Mouse (Mus musculus): ENCODE results near the gene Btbd16.

Btbd16 gene

GRCm38 (mm10) chr7:130770707-130771106, 3.2 kb upstream of the Btbd16 start:
- DNase-seq, result peak; percentile 77 to 86

DNA sequence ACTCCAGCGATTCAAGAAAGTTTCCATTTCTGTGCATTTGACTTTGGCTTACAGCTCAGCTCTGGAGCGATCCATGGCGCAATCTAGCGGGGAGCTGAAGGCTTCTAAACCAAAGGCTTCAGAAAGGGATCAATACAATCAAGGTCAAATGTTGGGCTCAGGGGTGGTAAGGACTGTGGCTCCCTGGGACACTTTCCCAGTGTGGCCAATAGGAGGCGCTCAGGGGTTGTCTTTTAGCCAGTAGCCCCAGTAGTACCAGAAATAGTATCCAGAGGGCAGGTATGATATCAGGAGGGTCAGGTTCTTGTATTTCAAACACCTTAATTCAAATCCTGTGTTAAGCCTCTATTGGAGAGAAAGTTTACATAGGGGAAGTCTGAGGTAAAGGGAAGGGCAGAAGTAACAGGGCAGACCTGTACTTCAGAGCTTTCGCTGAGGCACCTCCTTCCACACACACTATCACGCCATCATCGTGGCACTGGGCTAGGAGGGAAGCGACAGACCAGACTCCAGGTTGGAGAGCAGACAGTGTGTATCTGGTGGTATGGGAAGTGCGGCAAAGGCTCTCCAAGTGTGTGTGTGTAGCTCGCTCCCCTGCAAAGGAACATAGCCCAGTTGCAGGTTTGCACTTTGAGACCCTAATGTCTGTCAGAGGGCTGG, 568 bp upstream of the Btbd16 start:
- peak; percentile 34 to 50 for DNase-seq

DNA sequence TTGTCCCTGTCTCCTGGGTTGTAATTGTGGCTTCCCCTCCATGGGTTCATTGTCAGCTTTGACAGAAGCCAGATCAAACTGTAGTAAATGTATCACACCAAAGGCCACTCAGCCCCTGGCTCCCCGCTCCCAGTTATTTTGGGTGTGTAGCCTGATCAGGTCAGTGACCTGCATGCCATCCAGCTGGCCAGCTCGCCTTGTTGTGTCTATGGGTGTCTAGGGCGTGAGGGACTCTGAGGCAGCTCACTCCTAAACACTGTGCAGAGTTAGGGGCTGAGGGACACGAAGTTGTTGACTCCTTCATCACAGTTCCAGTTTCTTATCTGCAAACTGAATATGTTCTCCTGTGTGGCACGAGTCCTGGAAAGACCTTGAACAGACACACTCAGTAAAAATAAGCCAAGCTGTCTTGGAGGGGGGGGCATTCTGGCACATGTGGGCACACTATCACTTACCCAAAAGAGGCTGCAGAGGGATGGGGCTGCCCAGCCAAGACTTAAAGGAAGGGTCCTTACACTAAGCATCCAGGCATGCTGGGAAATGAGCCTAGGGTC, 7.1 kb downstream of the Btbd16 start:
- DNase-seq, result no peak

GRCm38 (mm10) chr7:130782501-130783050, 8.7 kb downstream of the Btbd16 start:
- DNase-seq, result no peak

DNA sequence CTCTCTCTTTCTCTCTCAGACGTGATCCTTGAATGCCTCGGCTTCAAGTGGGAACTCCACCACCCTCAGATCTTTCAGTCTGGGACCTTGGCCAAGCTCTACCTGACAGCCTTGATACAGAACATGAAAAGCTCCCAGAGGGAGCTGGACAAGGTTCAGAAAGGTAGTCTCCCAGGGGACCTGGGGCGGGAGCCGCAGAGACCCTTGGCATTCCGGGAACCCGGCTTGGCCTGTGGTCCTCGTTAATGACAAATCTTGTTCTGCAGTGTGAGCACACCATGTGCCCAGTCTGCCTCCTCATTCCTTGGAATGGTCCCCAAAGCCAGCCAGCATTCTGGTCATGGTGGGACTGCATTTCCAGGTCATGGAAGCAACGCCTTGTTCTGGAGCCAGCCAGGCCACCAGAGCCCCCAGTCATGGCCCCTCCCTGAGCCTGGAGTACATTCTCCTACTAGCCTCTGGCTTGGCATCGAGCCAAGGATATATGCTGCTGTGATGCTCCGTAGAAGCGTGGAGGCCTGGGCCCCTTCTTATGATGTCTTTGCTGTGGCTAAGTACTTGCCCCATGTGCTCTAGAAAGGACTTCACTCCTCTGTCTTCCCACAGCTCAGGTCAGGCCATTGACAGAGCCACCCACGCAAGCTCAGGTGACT, 12.2 kb downstream of the Btbd16 start:
- DNase-seq, result peak; percentile 85 to 86

- no peak for DNase-seq
Observed at GRCm38 (mm10) chr7:130786708-130787107, 12.8 kb downstream of the Btbd16 start.

- DNase-seq, result no peak
Observed at GRCm38 (mm10) chr7:130787537-130787936, 13.7 kb downstream of the Btbd16 start.

- DNase-seq, result no peak
Observed at GRCm38 (mm10) chr7:130788950-130789349, 15.1 kb downstream of the Btbd16 start.

- no peak for DNase-seq
Observed at GRCm38 (mm10) chr7:130789456-130789855, 15.6 kb downstream of the Btbd16 start.

DNA sequence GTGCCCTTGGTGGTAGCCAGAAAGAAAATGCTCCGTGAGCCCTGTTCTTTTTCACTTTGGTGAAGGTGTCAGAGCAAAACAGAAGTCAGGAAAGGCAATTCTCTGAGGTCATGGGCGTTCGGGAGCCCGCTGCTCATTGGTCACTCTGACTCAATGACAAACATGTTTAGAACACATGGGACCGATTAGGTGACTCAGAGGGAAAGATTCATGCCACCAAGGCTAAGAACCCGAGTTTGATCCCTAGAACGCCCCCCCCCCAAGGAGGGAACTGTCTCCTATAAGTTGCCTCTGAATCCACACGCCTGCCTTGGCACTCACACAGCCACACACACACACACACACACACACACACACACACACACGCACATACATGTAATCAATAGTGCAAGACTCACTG, 19.8 kb downstream of the Btbd16 start:
- DNase-seq, result no peak

DNA sequence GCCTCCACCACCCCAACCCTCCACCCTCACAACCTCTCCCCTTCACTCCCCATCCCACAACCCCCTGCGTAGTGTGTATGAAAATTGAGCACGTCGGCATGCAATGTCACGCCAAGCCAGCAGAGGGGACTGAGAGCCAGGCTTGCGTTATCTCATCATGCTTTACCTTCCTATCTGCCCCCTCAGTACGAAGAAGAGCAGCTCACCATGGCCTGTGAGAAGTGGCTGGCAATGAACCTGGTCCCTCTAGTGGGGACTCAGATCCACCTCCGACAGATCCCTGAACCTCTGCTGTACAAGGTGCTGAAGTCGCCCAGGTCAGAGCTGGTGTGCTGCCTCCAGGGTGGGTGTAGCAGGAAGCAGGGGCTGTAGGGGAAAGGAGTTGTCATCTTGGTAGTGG, 22.9 kb downstream of the Btbd16 start:
- no peak for DNase-seq

GRCm38 (mm10) chr7:130797524-130797923, 23.7 kb downstream of the Btbd16 start:
- DNase-seq, result no peak

DNA sequence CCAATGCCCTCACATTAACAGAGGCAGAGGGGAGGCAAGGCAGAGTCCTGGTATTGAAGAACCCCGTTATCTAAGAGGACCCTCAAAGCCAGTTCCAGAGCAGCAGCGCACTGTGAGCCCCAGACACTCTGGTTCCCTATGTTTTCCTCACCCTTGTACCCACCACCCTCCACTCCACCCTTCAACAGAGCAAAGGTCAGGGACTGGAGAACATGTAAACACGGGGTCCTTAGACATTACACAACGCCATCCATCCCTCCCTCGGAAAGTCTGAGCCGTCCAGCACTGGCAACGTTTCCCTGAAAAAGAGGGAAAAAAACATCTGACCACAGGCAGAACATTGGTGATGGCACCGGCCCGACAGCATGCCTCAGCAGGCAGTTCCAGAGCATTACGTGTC, 25.5 kb downstream of the Btbd16 start:
- DNase-seq, result peak in 1 of 2 experiments; percentile 8

GRCm38 (mm10) chr7:130800681-130801080, 26.8 kb downstream of the Btbd16 start:
- no peak for DNase-seq

DNA sequence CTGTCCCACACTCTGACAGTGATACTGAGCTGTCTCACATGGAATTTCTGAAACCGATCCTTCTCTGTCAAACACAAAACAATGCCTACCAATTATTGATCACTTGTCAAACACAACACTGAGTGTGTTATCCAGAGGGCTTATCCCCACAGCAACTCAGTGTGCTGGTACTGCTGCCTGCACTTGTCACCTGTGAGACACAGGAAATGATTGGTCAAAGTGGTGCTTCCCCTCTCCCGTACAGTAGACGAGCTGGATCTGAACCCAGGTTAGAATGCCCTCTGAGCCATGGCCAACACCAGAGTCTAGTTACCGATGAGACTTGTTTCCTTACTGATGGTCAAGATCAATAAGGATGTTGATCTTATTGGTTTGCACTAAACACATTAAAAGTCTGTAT, 27.9 kb downstream of the Btbd16 start:
- DNase-seq, result no peak

GRCm38 (mm10) chr7:130803251-130803825, 29.5 kb downstream of the Btbd16 start:
- DNase-seq, result no peak

- peak; percentile 21 to 26 for DNase-seq
Observed at GRCm38 (mm10) chr7:130804991-130805390, 31.1 kb downstream of the Btbd16 start.

DNA sequence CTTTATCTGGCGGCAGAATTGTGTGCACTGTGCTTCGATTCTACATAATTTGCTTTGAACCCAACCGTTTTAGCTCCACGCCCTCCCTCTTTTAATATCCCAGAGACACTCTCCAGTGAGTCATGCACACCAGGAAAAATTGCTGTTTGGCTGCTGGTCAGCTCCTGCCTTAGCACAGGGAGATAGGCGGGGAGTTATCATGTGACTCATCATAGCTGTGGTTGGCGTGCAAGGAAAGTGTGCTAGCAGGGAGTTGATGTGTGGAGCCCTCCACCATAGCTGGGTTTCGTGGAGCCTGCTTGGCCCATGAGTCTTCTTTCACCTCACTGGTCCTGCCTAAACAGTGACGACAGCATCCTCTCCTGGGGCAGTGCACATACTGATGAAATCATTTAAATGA, 33.9 kb downstream of the Btbd16 start:
- DNase-seq, result no peak

DNA sequence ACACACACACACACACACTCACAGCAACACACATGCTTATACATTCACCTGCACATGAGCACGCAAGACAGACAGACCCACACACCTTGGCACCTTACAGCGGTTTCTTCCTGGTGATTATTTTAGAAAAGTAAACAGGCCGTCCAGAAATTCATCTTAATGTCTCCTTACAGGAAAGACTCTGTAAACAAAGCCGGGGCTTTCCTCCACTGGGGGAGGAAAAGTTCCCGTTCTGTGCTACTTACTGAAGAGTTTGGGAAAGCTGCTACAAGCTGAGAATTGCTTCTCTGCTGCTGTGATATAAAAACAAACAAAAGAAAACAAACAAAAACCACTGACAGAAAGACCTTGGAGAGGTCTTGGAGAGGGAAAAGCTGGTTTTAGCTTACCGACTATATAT, 34.8 kb downstream of the Btbd16 start:
- DNase-seq, result no peak

GRCm38 (mm10) chr7:130810238-130810637, 36.4 kb downstream of the Btbd16 start:
- no peak for DNase-seq

- DNase-seq, result no peak
Observed at GRCm38 (mm10) chr7:130812407-130812806, 38.5 kb downstream of the Btbd16 start.

GRCm38 (mm10) chr7:130815601-130816000, 41.7 kb downstream of the Btbd16 start:
- DNase-seq, result no peak

- no peak for DNase-seq
Observed at GRCm38 (mm10) chr7:130816243-130816642, 42.4 kb downstream of the Btbd16 start.

- DNase-seq, result no peak
Observed at GRCm38 (mm10) chr7:130818813-130819212, 44.9 kb downstream of the Btbd16 start.
